Mouse (Mus musculus) spleen, adult 12 weeks (tissue): ENCODE measurements around the gene Dop1b.
A peak's percentile ranks its signal among the peaks of the same experiment; 100 is the strongest.
"Not testable (repeated sequence)": the region's sequence is repeated elsewhere in the genome, so short reads cannot be mapped to it uniquely, and the experiment has no call there.

Source experiments
- DNase-seq: peaks from one replicate; pipeline ENCODE4 v3.0.0; 2022; ENCODE audit warnings: low spot score

The Dop1b gene

DNA sequence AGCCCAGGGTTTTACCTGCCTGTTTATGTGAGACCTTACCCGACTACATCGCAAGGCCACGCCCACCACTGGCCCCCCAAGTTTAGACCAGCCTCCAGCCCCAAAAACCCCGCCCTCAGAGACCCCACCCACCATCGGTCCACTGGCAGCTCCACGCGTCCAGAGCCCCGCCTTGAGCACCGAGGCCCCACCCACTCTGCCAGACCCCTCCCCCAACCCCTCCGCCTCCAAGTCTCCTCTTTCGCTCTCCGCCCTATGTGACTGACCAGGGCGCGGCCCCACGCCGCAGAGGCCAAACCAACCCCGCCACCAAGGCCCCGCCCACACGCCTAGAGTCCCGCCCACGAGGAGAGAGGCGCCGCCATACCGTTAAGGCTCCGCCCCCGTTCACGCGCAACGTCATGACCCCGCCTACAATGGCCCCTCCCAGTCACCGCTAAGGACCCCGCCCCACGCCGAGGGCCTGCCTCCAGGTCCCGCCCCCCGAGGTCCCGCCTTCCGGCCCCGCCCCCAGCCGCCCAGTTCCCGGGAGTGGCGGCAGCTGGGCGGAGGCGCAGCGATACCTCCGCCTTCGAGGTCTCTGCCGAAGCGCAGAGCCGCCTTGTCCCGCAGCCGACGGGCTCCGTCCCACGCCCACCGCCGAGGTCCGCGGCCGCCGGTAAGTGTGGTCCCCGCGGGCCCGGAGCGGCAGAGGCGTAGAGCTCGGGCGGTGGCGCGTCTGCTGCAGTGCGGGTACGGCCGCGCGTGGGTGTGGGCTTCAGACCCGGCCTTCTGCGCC lies at the start of gene Dop1b:
TSS of gene Dop1b (plus strand) at position 494 of the 778 bp plus-strand sequence.
- peak; percentile 99 for DNase-seq

DNA sequence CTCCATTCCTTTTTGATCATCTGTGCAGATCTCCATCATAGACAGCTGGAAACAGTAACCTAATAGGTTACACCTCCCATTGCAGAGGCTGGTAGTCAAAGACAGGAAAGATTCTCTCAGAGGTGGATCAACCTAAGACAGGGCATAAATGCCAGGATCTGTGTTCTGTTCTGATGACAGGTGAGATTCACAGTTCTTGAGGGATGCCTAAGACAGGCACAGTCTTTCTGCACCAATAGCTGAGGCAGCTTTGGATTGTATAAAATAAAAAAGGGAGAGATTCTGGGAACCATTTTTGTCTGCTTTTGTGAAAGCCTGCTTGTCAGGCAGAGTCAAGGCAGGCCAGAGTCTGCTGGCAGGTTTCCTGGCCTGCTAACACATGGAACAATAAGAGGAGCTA lies 43.7 kb upstream of the Dop1b start:
- DNase-seq = no peak

DNA sequence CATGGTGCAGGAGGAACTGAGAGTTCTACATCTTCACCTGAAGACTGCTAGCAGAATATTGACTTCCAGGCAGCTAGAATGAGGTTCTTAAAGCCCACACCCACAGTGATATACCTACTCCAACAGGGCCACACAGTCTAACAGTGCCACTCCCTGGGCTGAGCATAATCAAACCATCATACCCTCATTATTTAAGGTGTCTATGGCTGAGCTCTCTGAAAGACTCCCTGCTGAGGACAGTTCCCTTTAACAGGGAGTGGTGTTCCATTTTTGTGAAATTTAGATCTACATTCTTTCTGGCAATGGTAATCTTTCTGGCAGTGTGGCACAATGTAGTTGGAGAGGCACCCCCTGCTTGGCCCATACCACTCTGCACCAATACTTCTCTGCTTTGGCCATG lies 42.2 kb upstream of the Dop1b start:
- DNase-seq = no peak

DNA sequence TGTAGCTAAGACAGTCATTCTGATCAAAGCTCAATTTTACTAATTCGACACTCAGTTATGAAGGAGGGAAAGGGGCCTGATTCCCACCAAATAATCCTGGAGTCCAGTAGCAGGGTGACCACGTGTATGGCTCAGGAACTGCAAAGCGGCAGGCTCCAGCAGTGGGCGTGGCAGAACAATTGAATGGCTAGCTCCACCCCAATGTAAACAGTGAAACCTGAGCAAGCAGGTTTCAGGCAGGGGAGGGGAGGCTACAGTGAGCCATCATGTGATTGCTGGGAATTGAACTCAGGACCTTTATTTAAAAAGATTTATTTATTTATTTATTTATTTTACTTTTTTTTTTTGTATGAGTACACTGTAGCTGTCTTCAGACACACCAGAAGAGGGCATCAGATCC lies 41.2 kb upstream of the Dop1b start:
- DNase-seq = not testable (repeated sequence)

DNA sequence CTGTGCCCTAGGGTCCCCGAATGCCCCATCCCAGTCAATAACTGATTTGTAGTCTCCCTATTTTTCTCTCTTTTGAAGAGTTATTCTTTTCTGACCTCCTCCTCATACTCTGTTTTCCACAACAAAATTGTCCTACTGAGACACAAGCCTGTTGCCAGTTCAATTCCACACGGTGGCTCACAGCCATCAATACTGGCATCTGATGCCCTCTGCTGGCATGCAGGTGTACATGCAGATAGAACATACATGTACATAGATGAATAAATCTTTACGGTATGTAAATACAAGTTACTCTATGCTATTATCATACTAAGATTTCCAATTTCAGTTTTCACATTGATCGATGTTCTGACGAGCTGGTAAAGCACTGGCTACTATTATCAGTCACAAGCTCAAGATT lies 40.6 kb upstream of the Dop1b start:
- no peak for DNase-seq

DNA sequence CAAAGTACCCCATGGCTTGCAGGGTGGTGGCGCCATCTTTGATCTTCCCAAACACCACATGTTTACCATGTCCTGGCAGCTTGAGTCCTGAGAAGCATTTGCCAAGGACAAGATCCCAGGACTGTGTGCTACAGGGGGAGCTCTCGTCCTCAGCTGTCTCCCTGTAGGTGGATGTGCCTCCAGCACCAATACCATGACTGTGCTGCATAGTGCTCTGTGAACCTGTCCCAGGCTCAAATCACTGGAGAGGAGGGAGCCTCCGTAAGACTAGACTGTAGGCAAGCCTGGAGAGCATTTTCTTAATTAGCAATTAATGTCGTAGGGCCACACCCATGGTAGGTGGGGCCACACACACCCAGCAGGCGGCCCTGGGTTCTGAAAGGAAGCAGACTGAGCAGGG lies 35.3 kb upstream of the Dop1b start:
- DNase-seq = no peak

GRCm38 (mm10) chr16:93678206-93678605 lies 33.5 kb upstream of the Dop1b start:
- no peak for DNase-seq

- no peak for DNase-seq
Measured at GRCm38 (mm10) chr16:93679165-93679564, 32.5 kb upstream of the Dop1b start.

GRCm38 (mm10) chr16:93682156-93682688 lies 29.5 kb upstream of the Dop1b start:
- no peak for DNase-seq

DNA sequence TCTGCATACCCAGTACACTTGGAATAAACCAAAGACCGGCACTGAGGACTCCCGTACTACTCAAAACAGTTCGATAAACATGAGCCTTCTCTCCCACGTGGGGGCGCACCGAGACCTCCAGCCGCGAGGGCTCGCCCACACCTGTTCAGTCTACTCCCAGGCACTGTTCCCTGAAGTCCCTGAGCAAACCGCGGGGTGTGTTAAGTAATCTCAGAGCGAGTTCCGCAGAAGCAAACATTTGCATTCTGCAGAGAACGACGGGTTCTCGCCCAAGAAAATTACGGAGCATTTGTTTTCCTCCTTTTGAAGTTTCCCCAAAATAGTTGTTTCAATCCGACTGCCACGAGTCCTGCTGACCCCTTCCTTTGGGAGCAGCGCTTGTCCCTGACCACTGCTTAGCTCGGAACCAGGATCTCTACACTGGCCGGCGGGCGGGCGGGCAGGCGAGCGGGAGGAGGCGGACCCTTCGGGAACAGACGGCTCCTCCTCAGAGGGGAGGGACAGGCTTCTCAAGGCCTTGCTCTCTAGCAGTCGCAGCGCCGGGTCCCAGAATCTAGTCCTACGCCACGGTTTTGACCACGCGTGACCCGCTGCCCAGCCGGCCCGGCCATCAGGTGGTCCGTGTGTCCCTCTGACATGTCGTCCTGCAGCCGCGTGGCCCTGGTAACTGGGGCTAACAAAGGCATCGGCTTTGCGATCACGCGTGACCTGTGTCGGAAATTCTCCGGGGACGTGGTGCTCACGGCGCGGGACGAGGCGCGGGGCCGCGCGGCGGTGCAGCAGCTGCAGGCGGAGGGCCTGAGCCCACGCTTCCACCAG lies 28.8 kb upstream of the Dop1b start, which contains the start of gene Cbr3:
TSS of gene Cbr3 (plus strand) at position 527 of the 819 bp plus-strand sequence.
- DNase-seq = peak; percentile 56

DNA sequence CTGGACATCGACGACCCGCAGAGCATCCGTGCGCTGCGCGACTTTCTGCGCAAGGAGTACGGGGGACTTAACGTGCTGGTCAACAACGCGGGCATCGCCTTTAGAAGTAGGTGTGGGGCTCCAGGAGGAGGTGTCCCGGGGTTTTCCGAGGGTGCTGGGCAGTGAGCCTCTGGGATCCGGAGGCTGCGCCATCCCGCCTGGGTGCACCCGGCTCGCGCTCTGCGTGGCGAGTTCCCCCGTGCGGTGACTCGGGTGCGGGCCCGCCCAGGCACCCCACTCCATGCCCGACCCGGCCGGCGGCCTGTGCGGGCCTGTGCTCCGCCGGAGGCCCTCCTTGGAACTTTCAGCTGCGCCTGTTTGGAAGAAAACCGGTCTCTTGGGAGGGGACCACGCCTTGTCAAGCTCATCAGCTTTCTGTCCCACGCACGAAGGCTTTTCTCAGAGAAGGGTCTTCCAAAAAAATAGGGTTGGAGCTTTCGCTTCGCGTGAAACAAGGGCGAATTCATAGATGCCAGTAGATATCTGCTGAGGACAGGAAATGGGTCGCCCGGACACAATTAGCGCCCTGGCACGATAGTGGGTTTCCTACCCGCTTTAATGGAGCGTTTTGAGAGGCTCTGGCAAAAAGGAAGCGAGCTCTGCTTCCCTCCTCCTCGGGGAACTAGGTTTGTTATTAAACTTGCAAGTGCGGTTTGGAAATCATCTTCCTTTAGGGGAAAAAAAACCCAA lies 28.0 kb upstream of the Dop1b start:
- DNase-seq = no peak

DNA sequence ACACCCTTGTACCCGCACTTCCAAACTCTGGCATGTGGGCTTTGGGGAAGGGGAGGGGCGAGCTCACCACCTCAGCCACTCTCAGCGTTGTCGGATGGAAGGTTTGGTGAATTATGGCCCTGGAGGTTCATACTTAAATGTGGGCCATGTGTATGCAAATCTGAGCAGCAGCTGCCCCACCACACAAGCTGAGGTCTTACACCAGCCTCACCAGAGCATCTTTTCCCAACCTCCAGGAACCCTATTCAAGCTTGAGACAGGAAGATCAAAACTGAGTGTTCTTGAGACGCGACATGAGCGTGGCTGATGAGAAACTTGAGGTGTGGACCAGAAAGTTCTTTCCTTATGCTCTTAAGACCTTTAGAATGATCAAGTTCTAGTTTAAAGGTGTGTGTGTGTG lies 27.3 kb upstream of the Dop1b start:
- no peak for DNase-seq

DNA sequence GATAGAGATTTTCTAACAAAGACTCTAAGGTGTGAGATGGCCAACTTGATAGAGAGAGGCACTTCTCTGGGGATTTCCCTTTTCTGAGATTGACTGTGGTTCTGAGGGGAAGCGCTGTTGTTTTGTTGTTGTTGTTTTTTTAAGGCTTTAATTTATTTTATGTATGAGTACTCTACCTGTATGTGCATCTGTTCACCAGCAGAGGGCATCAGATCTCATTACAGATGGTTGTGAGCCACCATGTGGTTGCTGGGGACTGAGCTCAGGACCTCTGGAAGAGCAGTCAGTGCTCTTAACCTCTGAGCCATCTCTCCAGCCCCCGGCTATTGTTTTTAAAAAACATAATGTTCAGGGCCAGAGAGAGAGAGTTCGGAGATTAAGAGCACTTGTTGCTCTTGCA lies 25.9 kb upstream of the Dop1b start:
- not testable (repeated sequence) for DNase-seq

GRCm38 (mm10) chr16:93686421-93686820 lies 25.3 kb upstream of the Dop1b start:
- DNase-seq = no peak

DNA sequence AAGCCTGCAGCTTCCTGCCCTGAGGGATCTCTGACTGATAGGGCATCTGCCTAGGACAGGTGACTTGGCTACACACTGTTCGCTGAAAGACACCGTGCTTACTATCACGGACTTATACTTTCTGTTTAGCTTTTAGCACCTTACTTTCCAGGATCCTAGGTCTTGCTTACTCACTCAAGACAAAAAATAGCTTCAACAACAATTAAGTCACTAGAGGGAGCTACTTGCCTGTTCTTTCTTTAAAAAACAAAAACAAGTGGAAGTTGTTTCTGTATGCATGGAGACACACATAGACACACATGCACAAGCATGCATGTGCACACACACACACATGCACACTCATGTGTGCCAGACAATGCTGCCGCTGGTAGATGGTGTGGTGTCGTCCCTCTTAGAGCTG lies 24.8 kb upstream of the Dop1b start:
- no peak for DNase-seq

DNA sequence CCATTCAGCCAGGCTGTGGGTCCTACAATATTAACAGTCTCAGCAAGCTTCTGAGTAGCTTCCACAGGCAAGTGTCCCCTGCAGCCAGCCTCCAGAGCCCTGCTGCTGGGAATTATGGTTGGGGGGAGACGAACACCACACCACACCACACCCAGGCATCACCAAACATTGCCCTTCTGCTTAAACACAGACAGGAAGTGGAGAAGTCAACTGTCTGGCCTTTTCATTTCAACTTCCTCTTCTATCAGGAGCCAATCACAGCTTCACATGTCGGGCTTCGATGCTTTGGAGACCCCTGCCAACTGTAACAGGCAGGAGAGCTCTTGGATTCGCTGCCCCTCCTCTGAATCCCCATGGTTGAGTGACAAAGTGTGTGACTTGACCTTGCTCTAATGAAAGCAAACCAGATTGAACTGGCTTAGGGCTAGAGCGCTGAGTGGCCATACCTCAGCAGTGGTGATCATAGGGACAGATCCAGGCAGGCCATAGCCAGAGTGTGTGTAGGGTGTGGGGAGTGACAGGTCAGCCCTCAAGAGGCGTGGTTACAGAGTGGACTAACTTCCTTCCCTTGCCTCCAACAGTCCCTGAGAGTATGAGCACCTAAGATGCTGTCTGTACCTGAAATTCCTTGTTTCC lies 20.4 kb upstream of the Dop1b start:
- no peak for DNase-seq

DNA sequence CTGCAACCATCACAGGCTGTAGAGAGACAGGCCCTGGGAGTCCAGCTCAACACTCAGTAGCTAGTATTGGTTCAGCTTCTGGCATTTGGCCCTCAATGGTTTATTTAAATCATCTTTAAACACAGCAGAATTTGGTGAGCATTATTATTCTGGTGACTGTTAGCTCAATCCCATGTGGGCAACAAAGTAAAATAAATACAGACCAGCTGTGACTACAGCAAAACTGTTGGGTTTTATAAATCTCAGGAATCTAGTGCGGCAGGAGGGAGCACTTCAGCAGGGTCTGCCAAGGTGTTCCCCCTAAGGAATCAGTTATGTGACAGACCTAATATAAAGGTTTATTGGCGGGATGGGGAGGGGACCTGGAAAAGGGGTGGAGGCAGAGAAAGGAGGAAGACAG lies 19.0 kb upstream of the Dop1b start:
- no peak for DNase-seq

GRCm38 (mm10) chr16:93707116-93707515 lies 4.6 kb upstream of the Dop1b start:
- no peak for DNase-seq

DNA sequence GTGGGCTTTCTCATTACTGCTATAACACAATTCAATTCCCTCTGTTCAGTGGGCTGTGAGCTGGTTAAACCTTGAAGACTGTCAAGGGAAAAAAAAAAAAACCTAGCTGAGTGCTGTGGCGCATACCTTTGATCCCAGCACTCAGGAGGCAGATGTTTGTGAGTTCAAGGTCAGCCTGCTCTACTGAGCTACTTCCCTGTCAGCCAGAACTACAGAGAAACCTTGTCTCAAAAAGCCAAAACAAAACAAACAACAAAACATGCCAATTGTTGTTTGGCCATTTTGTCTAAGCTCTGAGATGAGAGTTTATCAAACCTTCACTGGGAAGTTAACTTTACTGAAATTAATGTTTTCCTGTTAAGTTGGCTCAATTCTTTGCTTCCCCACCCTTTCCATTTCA lies 2.5 kb upstream of the Dop1b start:
- DNase-seq = no peak

- peak; percentile 80 for DNase-seq
Measured at GRCm38 (mm10) chr16:93710924-93711323, 780 bp upstream of the Dop1b start.

DNA sequence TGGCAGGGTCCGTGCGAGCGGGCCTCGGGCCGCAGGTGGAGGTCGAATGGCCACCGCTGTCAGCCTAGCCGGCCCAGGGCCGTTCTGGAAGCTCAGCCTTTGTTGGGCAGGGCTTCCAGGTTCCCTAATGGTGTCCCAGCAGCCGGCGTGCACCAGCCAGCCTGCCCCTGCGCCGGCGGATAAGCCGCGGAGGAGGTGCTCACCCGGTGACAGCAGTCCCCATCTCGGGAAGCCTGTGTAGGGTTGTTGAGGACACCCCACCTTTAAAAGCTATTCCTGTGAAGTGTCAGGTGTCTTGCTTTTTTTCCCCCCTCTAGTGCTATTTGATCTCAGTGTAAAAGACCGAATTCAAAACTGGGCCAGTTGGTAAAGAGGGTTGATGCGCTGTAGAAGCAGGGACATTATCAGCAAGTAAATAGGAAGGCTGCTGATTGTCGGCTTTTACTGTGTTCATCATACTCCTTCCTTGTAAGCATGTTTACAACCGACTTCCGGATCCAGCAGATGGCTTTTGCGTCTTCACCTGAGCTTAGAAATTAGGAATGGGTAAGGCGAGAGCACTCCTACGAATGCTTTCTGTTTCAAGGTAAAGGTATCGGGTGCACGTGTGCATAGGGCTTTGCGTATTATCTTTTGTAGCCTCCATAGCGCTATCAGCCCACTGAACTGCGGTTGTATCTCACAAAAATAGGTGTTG lies 633 bp downstream of the Dop1b start:
- DNase-seq = peak; percentile 66
